Mouse (Mus musculus): ENCODE measurements around the gene Dusp11.
"Not testable (repeated sequence)": the region's sequence is repeated elsewhere in the genome, so short reads cannot be mapped to it uniquely, and the experiment has no call there.

- peak; percentile 47; the same call in 1 of the 2 replicates for TF ChIP-seq CTCF (IDR thresholded peaks at IDR 0.05; ENCODE audit: borderline replicate concordance, extremely low read depth, insufficient read depth, insufficient read length)
- not testable (repeated sequence) for TF ChIP-seq POLR2A (IDR thresholded peaks at IDR 0.05; ENCODE audit: borderline replicate concordance, extremely low read depth, insufficient read depth, insufficient read length, poor library complexity, severe bottlenecking)
Observed at GRCm38 (mm10) chr6:85936508-85937465, 24.7 kb downstream of the Dusp11 start.
